Mouse (Mus musculus) ovary, postnatal 10 days (tissue): ENCODE measurements around the gene Zcchc2.

ENCODE experiments used
- DNase-seq: peaks from one replicate; pipeline ENCODE4 v3.0.0; 2022; ENCODE audit warnings: low spot score

Zcchc2 gene

DNA sequence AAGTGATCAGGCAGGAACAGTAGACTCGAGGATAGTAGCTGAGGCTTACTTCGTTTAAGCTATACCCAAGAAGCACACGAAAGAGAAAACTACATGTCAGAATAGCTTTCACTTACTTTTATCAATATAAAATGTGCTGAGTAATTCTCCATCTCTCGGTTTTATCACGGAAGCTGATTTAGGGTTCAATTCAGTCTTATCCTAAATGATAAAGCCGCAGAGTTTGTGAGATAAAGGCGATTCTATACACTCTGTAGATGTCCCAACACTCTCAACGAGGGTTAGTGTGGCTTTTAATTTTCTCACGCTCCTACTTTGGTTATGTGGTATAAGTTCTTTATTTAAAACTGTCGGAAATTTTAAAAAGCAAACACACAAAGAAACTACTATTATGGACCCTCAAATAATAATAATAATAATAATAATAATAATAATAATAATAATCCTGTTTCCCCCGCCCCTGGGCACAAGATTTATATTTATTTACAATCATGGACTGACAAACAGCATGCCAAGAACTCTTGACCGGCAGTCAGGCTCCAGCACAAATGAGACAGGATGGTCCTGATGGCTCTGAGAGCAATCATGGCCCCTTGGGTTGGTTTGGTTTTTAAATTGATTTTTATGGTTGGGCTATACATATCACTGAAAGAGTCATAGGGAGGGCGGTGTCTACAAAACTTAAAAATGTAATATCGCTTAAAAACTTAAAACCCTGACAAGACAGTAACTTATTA is 1.1 kb upstream of the Zcchc2 start:
- DNase-seq = no peak

DNA sequence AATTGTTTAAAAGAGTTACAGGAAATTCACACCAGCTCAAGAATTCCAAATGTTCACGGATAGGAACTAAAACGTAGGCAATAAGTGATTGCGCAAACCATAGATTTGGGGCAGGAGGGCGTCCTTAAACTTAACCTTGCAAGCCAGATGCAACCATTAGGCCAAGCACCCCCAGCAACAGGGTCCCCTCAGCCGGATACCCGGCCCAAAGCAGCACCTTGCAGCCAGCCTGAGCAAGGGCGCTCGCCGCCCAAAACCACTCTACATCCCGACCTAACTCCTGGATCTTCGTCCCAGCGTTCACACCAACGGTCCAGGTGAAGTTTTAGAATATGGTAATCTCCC is 594 bp upstream of the Zcchc2 start:
- no peak for DNase-seq

DNA sequence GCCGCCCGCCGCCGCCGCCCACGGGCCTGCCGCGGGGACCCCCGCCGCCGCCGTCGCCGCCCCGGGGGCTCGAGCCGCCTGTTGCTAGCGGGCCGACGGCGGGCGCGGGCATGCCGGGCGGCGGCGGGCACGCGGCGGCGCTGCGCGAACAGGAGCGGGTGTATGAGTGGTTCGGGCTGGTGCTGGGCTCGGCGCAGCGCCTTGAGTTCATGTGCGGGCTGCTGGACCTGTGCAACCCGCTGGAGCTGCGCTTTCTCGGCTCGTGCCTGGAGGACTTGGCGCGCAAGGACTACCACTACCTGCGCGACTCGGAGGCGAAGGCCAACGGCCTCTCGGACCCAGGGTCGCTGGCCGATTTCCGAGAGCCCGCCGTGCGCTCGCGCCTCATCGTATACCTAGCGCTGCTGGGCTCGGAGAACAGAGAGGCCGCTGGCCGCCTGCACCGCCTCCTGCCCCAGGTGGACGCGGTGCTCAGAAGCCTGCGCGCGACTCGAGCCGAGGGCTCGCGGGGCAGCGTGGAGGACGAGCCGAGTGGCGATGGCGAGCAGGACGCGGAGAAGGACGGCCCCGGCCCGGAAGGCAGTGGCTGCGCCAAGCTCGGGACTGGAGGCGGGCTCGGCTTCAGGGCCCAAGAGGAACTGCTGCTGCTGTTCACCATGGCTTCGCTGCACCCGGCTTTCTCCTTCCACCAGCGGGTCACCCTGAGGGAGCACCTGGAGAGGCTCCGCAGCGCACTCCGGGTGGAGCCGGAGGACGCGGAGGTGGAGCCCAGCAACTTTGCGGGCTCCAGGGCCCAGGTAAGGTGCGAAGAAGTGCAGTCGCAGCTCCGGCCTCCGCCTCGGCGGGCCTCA is 930 bp downstream of the Zcchc2 start:
- DNase-seq = peak; percentile 54

DNA sequence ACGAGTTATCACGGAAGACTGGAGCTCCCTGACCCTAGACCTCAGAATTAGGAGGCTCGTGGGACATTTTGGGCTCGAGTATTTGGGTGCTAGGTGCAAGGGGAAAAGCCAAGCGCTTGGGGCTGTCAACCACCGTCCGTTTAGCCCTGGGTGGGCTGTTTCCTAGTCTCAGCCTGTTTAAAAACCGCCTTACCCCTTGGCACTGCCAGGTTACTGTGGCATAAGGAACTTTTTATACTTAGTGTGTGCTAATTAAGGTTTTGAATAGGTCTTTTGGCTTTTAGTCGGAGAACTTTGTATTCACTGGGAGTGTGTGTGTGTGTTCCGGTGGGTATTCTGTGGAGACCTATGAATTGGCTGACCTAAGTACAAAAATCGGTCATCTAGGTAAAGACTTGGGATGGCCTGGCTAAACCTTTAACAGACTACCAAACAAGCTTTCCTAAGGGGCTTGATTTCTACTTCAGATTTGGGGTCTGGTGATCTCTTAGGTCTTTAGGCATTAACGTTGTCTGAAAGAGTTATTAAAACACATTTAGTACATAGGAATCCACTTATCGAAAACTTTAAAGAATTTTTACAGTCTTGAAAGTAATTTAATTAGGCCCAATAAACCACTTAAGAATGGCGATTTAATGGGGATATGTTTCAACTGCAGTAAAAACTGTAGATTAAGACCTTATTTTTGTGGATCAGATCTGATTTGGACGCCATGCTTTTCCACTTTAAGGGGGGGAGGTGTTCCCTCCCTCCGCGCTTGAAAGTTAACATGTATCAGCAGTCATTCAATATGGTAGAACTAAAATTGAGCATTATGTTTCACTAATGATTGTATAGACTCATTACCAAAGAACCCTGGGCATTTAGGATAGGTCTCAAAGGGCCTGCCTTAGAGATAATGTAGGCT is 2.0 kb downstream of the Zcchc2 start:
- no peak for DNase-seq

DNA sequence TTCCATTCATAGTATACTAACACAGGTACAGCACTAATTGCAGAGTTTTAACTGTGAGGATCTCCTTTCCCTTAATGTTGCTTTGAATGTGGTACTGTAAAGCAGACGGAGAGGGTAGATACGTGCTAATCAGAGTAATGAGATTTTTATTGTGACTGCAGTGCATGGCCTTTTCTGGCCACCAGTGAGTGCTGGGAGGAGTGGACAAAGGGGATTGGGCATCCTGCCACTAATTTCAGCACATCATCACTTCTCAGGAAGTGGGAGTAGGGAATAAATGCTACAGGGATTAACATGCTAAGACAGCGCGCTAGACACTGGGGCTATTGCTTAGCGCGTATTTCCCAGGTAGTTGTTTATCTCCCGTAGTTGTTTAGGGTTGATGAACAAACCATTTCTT is 3.0 kb downstream of the Zcchc2 start:
- DNase-seq = no peak

DNA sequence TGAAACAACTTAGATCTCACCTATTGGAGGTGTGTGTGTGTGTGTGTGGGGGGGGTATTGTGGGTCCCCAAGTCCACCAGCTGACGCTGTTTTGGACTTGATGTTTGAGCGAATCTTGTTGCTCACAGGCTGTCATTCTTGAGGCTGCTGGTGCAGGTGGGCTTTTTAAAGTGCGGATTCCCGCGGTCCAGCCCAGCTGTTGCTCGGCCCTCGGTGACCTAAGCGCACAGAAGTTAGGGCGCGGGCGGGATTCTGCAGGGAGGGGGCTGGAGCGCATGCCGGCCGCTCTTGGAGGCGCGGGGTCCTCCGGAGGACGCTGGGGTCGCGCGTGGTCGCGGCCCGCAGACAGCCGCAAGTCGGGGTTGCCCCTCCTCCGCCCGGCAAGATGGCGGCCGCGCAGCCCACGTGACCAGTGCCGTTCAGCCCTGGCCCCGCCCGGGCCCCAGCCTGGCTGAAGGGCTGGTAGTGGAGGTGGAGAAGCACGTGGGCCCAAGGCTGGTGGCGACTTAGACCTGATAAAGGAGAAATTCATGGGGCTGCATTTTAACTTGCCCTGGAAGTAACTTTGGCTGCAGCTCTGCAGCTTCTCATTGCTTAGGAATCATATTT is 3.5 kb downstream of the Zcchc2 start:
- DNase-seq = peak; percentile 77

DNA sequence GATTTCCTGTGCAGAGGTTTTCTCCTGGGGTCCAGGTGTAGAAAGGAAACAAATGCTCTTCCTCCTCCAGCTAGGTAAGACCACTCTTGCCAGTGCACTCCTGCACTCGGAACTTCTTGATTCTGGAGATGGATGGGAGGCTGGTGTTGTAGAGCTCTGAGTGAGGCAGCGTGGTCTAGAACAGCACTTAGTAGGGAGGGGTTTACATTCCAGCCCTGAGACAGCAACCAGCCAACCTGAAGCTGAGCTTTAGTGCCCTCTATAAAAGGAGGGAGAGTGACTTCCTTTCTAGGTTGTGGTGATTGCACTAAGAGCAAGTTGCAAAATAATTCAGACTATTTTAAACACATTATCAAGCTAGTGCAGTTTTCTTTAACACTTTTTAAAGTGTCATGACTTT is 5.8 kb downstream of the Zcchc2 start:
- no peak for DNase-seq

DNA sequence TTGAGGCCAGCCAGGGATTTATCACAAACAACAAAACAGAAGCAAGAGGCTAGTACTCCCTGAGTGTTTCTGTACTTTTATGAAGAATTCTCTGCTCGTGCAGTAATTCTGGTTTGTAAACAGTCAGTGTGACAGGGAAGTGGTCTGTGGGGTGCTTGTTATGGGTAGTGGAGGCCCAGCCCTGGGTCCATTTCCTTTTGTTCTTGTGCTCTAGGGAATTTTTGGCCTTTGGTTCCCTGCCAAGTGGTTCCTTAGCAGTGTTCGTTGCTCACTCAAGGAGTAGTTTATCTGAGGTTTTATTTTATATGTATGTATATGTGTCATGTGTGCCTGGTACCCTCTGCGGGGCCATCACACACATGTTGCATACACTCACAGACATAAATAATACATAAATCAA is 7.1 kb downstream of the Zcchc2 start:
- no peak for DNase-seq

DNA sequence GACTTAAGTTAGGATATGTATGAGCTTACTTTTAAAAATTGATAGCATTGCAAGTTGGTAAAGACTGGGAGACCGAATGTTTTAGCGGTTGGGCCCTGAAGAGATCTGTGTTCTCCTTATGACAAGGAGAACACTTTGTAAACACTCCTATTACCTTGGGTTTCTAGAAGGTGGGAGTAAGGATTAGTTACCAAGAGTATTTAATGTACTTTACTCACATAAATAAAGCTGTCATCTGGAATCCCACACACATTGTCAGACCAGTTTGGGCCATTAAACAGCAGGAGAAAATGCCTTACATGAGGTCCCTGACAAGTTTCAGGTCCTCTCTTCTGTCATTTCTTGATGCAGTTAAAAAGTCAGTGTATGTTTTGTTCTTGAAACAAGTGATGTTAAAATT is 9.6 kb downstream of the Zcchc2 start:
- no peak for DNase-seq

DNA sequence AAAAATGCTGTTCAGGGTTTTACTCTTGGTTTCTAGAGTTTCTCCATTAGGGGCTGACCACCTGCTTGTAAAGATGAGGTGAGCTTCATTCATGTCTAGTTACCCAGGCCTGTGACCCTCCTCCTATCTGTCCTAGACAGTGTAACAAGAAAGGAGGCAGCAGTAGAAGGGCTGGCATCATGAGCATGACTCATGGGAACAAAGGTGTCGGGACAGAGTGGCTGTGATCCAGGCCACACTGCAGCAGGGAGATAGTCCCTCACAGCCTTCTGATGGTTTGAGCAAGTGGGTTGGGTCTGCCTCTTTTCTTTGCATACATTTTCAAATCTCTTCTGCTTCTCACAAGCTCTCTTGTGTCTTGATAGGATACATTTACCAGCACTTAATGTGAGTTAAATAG is 17.4 kb downstream of the Zcchc2 start:
- DNase-seq = no peak

DNA sequence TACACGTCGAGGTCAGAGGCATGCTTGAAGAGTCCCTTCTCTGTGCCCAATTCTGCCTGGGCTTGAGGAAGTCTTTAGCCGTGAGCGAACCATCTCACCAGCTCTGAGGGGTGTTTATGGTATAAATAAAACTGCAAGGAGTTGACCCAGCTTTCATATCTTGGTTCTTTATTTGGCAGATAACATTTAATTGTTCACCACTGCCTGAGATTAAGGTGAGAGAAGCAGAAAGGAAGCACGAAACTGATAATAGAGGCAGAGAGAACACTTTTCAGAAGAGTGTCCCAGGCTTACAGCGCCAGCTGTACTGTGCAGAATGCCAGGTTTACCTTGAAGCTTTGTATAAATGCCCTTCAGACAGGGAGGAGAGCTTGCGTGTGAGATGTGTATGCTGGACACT is 20.9 kb downstream of the Zcchc2 start:
- no peak for DNase-seq

DNA sequence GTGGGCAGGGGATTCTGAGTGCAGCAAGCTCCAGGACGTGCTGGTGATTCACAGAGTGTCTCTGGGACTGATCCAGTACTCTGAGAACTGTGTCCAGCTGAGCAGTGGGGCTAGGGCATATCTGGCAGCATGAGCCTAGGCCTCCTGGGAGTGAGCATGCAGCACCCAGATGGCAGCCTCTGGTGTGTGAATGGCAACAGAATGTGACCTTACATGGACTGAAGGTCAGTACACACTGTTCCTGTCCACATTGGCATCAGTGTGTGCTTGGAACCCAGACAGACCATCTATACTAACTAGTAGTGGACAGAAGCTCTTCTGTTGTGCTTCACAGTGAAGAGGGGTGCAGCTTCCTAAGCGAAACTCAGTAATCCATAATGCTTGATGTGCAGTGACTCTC is 23.6 kb downstream of the Zcchc2 start:
- no peak for DNase-seq

DNA sequence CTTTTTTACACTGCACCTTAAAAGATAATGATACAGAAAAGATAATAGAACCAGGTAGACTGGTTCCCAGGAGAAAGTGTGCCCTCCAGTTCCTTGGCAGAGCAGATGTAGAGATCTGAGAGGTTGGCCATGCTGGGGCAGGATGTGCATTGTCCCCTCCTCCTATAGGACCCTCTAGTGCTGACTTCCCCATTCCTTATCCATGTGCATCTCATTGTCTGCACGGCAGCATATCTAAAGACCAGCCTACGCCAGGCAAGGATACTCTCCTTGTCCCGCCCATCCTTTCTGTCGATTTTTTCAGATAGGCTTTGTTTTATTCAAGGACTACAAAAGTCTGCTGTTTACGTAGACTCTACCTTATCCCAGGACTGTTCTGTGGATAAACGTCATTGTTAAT is 26.1 kb downstream of the Zcchc2 start:
- no peak for DNase-seq

DNA sequence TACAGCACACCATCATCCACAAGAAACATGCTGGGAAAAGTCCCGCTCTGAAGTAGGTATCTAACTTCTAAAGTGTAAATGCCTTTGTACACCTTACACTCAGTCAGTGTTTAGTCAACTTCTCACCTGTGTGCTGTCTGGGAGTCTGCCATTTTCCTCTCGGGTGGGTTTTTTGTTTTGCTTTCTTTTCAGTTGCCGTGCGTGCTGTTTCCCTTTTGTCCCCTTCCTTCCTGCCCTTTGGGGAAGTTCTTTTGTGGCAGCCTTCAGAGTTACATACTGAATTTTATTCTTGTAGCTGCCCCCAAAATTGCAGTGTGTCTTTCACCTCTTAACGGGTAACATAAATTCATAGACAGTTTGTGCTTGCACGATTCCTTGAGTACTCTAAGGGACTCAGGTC is 29.6 kb downstream of the Zcchc2 start:
- no peak for DNase-seq

DNA sequence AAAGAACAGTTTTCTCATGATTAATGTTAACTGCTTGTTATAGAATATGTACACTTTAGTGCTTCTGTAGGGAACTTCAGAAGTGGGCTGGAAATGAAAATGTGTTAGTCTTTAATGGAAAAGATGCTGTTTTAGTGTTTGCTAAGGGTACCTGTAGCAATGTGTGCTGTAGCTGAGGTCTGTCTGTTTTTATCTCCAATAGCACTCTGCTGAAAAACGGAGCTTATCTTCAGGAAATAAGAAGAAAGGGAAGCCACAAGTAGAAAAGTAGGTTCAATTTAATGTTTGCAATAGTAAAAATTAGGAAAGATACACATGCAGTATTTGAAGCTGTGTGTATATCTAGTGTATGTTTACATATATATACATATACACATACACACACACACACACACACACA is 32.8 kb downstream of the Zcchc2 start:
- DNase-seq = no peak

DNA sequence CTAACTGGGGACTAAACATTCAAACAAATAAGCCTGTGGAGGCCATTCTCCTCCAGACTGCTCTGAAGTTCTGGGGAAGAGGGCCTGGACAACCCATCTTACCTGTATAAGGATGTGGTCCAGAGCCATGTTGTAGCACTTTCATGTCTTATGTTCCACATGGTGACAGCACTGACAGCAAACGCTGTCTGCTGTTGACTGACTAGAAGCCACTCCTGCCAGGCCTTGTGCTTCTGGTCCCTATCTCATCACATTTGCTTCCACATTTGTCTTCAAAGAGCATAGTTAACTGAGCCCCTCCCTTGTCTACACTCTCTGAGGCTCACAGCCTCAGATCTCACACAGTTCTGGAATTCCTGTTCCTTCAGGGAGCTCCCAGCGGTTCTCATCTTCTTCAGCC is 34.0 kb downstream of the Zcchc2 start:
- no peak for DNase-seq

DNA sequence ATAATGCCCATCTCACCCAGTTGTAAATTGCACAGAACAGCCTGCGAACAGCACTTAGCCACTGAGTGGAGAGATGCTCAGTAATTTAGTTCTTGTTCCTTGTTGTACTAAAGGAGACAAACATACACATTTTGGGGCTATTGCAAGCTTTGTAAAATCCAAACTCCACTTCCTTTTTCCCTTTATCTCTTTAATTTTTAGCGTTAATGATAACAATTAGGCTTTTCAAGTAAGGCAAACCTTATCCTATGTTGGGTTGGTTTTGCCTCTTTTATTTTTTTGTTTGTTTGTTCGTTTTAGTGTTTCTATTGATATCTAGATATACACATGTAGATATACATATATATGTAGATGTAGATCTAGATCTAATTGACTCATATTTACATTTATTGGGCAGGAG is 34.6 kb downstream of the Zcchc2 start:
- no peak for DNase-seq

DNA sequence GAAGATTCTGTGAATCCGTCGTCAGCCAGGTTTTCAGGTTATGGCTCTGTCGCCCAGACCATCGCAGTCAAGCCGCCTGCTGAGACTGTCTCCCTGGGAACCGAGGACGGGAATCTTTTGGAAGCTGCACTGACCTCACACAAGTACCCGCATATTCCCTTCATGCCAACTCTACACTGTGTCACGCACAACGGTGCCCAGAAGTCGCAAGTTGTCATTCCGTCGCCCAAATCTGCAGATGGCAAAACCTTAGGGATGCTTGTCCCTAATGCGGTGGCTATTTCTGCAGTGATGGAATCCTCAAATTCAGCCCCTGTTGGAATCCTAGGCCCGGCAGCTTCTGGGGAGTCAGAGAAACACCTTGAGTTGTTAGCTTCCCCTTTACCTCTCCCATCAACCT is 39.6 kb downstream of the Zcchc2 start:
- DNase-seq = no peak

DNA sequence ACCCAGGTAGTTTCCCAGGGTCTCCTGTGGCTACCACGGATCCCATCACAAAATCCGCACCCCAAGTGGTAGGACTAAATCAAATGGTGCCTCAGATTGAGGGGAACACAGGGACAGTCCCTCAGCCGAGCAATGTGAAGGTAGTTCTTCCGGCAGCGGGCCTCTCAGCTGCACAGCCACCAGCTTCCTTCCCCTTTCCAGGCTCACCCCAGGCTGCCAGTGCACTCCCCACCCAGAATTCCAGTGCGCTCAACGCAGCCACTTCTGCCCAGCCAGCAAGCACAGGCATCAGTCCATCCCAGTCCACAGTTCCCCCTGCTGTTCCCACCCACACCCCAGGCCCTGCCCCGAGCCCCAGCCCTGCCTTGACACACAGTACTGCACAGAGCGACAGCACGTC is 40.1 kb downstream of the Zcchc2 start:
- no peak for DNase-seq

DNA sequence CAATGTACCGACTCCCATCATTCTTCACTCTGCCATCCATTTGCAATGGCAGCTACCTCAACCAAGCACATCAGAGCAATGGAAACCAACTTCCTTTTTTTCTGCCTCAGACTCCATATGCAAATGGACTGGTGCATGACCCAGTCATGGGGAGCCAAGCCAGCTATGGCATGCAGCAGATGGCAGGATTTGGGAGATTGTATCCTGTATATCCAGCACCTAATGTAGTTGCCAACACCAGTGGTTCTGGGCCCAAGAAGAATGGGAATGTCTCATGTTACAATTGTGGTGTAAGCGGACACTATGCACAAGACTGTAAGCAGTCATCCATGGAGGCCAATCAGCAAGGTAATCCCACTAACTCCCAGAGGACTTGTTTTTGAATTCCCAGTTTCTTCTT is 40.7 kb downstream of the Zcchc2 start:
- no peak for DNase-seq

DNA sequence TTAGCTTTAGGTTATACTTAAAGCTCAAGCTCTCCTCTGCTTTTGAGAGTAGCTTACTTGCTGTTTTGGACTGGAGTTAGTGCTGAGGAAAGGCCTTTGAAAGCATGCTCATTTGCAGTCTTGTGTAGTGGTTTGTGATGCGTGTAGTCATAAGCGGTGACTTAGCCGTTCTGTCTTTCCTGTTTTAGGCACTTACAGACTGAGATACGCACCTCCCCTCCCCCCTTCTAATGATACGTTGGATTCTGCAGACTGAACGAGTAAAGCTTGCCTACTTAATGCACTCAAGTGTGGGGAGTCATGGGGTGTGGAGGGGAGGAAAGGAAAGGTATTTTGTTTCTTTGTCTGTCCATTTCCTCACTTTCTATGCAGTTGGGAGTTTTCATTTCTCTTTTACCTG is 41.7 kb downstream of the Zcchc2 start:
- no peak for DNase-seq

DNA sequence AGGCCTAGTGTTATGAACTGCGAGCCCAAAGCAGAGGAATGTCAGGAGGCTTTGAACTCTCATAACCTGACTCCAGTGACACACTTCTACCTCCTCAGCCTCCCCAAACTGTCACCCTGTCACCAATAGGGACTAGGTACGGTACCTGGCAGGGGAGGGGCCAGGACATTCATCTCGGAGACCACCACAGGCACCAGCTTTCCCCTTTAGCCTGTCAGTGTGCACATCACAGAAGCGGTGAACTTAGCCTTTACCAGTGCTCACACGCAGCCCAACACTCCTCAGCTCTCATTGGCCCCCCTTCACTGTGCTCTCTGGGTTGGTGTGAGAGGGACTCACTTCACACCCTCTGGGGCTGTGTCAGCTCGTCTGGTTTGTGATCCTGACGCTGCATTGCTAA is 44.6 kb downstream of the Zcchc2 start:
- DNase-seq = no peak
